Mouse (Mus musculus) midbrain, embryonic 11.5 days (tissue): ENCODE results near the gene Dcbld2. TPM values are rescaled to one million over a fixed set of nuclear protein-coding genes. Genes with fewer than 3 reads are reported as not detected.

Experiments
- ATAC-seq: fragments of 200-750 bp; cut with Nextera tagmentation; 2 replicates; pipeline ENCODE4 v1.8.0; 2017; ENCODE audit warnings: moderate TSS enrichment, moderate library complexity; ENCODE audit not compliant: low FRiP score
- DNase-seq: peaks from one replicate; pipeline ENCODE4 v3.0.0; 2015; ENCODE audit warnings: low spot score; ENCODE audit errors: missing footprints
- H3K27ac ChIP-seq: fragments of 300-500 bp; sonication (generic); 2 replicates; pipeline ENCODE4 v1.5.1; 2014; ENCODE audit warnings: low read depth, low read length
- H3K27me3 ChIP-seq: fragments of 300-500 bp; sonication (generic); 2 replicates; pipeline ENCODE4 v1.6.1; 2014; ENCODE audit warnings: mild to moderate bottlenecking, low read length, moderate library complexity, mixed read lengths; ENCODE audit not compliant: control insufficient read depth, insufficient read depth
- H3K36me3 ChIP-seq: fragments of 300-500 bp; sonication (generic); 2 replicates; pipeline ENCODE4 v1.6.1; 2014; ENCODE audit warnings: mild to moderate bottlenecking, low read length, moderate library complexity, mixed read lengths; ENCODE audit not compliant: control insufficient read depth, insufficient read depth
- H3K4me1 ChIP-seq: fragments of 300-500 bp; sonication (generic); 2 replicates; pipeline ENCODE4 v1.6.1; 2014; ENCODE audit warnings: low read length; ENCODE audit not compliant: control insufficient read depth, insufficient read depth
- H3K4me2 ChIP-seq: fragments of 300-500 bp; sonication (generic); 2 replicates; pipeline ENCODE4 v1.6.1; 2014; ENCODE audit warnings: mild to moderate bottlenecking, moderate library complexity
- H3K4me3 ChIP-seq: fragments of 300-500 bp; sonication (generic); 2 replicates; pipeline ENCODE4 v1.5.1; 2014; ENCODE audit warnings: low read depth, low read length
- H3K9ac ChIP-seq: fragments of 300-500 bp; sonication (generic); 2 replicates; pipeline ENCODE4 v1.6.1; 2014; ENCODE audit warnings: low read length
- H3K9me3 ChIP-seq: fragments of 300-500 bp; sonication (generic); 2 replicates; pipeline ENCODE4 v1.6.1; 2016; ENCODE audit warnings: low read length; ENCODE audit not compliant: control insufficient read depth
- WGBS: fragments of 180-500 bp; shearing (Covaris S2); extraction: QIAGEN DNeasy Blood & Tissue Kit; methylation state at CpG from one replicate; pipeline ENCODE4 v1.1.7; 2014; 5-methylcytosine and 5-hydroxymethylcytosine counted together
- polyA plus RNA-seq: library from polyadenylated mRNA; unstranded; fragments of >200 nt; fragmentation: Nextera tagmentation; extraction: Ambion mirVana; gene quantifications from 2 replicates; pipeline ENCODE4 v1.2.1, GENCODE M21; 2014

Gene Dcbld2
- polyA plus RNA-seq, 1 experiment from 2014 or later, result 11.5 TPM

GRCm38 (mm10) chr16:58444735-58445134, 36.5 kb downstream of the Dcbld2 start:
- Histone ChIP-seq H3K36me3 (no peaks in the 10 kb centered on the region), H3K9me3 (no peaks in the 10 kb centered on the region), H3K4me2 (no peak overlapping the region), H3K4me1 (no peaks in the 10 kb centered on the region), H3K9ac (no peak overlapping the region), H3K4me3 (no peak overlapping the region), H3K27ac (no peak overlapping the region), H3K27me3 (no peaks in the 10 kb centered on the region)
- ATAC-seq (no peak), DNase-seq (no peak)
- 83% methylated on average over 6 of the region's 6 CpGs for WGBS

GRCm38 (mm10) chr16:58446281-58447259, 38.3 kb downstream of the Dcbld2 start:
- no peaks in the 10 kb centered on the region; the same call in 1 of the 2 replicates for H3K36me3 ChIP-seq
- no peaks in the 10 kb centered on the region for H3K27me3 ChIP-seq
- WGBS, result 90% methylated on average over 4 of the region's 4 CpGs
- no peaks in the 10 kb centered on the region for H3K4me1 ChIP-seq
- DNase-seq (no peak), ATAC-seq (no peak)
- no peak overlapping the region for H3K4me3 ChIP-seq
- no peaks in the 10 kb centered on the region for H3K9me3 ChIP-seq
- no peak overlapping the region for H3K9ac ChIP-seq
- H3K4me2 ChIP-seq, result no peak overlapping the region
- no peak overlapping the region for H3K27ac ChIP-seq

GRCm38 (mm10) chr16:58449073-58449472, 40.8 kb downstream of the Dcbld2 start:
- Histone ChIP-seq H3K9me3 (no peaks in the 10 kb centered on the region), H3K9ac (no peak overlapping the region), H3K4me2 (no peak overlapping the region), H3K4me3 (no peak overlapping the region), H3K27ac (no peak overlapping the region), H3K36me3 (no peaks in the 10 kb centered on the region; the same call in 1 of the 2 replicates), H3K27me3 (no peaks in the 10 kb centered on the region), H3K4me1 (no peaks in the 10 kb centered on the region)
- 93% methylated on average over 4 of the region's 4 CpGs for WGBS
- no peak for ATAC-seq
- DNase-seq, result no peak

- no peaks in the 10 kb centered on the region; the same call in 1 of the 2 replicates for H3K36me3 ChIP-seq
- H3K27ac ChIP-seq, result no peak overlapping the region
- H3K4me2 ChIP-seq, result no peak overlapping the region
- H3K9ac ChIP-seq, result no peak overlapping the region
- no peaks in the 10 kb centered on the region for H3K27me3 ChIP-seq
- H3K9me3 ChIP-seq, result no peaks in the 10 kb centered on the region
- DNase-seq, result no peak
- WGBS, result 70% methylated on average over 6 of the region's 6 CpGs
- no peak overlapping the region for H3K4me3 ChIP-seq
- no peak for ATAC-seq
- H3K4me1 ChIP-seq, result no peaks in the 10 kb centered on the region
Observed at GRCm38 (mm10) chr16:58450648-58451047, 42.4 kb downstream of the Dcbld2 start.

GRCm38 (mm10) chr16:58451647-58452046, 43.4 kb downstream of the Dcbld2 start:
- Histone ChIP-seq H3K9ac (no peak overlapping the region), H3K4me2 (no peak overlapping the region), H3K4me3 (no peak overlapping the region), H3K9me3 (no peaks in the 10 kb centered on the region), H3K27ac (no peak overlapping the region), H3K27me3 (no peaks in the 10 kb centered on the region), H3K4me1 (no peaks in the 10 kb centered on the region), H3K36me3 (no peaks in the 10 kb centered on the region; the same call in 1 of the 2 replicates)
- no peak for ATAC-seq
- no peak for DNase-seq
- 96% methylated on average over 5 of the region's 5 CpGs for WGBS

- no peaks in the 10 kb centered on the region; the same call in 1 of the 2 replicates for H3K36me3 ChIP-seq
- H3K4me3 ChIP-seq, result no peak overlapping the region
- no peak for DNase-seq
- H3K4me2 ChIP-seq, result no peak overlapping the region
- no peak overlapping the region for H3K27ac ChIP-seq
- no peaks in the 10 kb centered on the region for H3K9me3 ChIP-seq
- no peaks in the 10 kb centered on the region for H3K4me1 ChIP-seq
- no peak overlapping the region for H3K9ac ChIP-seq
- H3K27me3 ChIP-seq, result no peaks in the 10 kb centered on the region
- WGBS, result 82% methylated on average over 3 of the region's 3 CpGs
- ATAC-seq, result no peak
Observed at GRCm38 (mm10) chr16:58453138-58453537, 44.9 kb downstream of the Dcbld2 start.

GRCm38 (mm10) chr16:58453820-58454219, 45.6 kb downstream of the Dcbld2 start:
- Histone ChIP-seq H3K36me3 (no peaks in the 10 kb centered on the region; the same call in 1 of the 2 replicates), H3K9me3 (no peaks in the 10 kb centered on the region), H3K4me1 (no peaks in the 10 kb centered on the region), H3K27ac (no peak overlapping the region), H3K4me2 (no peak overlapping the region), H3K27me3 (no peaks in the 10 kb centered on the region), H3K4me3 (no peak overlapping the region), H3K9ac (no peak overlapping the region)
- ATAC-seq, result no peak
- DNase-seq, result no peak

GRCm38 (mm10) chr16:58454617-58455016, 46.4 kb downstream of the Dcbld2 start:
- ATAC-seq (peak; percentile 74), DNase-seq (peak; percentile 91)
- no peak overlapping the region for H3K27ac ChIP-seq
- WGBS, result 79% methylated on average over 8 of the region's 8 CpGs
- no peaks in the 10 kb centered on the region for H3K4me1 ChIP-seq
- no peaks in the 10 kb centered on the region; the same call in 1 of the 2 replicates for H3K36me3 ChIP-seq
- H3K9me3 ChIP-seq, result no peaks in the 10 kb centered on the region
- no peak overlapping the region for H3K4me3 ChIP-seq
- H3K4me2 ChIP-seq, result no peak overlapping the region
- no peaks in the 10 kb centered on the region for H3K27me3 ChIP-seq
- no peak overlapping the region for H3K9ac ChIP-seq

- no peaks in the 10 kb centered on the region; the same call in 1 of the 2 replicates for H3K36me3 ChIP-seq
- no peak overlapping the region for H3K9ac ChIP-seq
- H3K27ac ChIP-seq, result no peak overlapping the region
- no peak overlapping the region for H3K4me3 ChIP-seq
- H3K27me3 ChIP-seq, result no peaks in the 10 kb centered on the region
- ATAC-seq (no peak), DNase-seq (no peak)
- 92% methylated on average over 5 of the region's 5 CpGs for WGBS
- no peaks in the 10 kb centered on the region for H3K9me3 ChIP-seq
- H3K4me1 ChIP-seq, result no peaks in the 10 kb centered on the region
- no peak overlapping the region for H3K4me2 ChIP-seq
Observed at GRCm38 (mm10) chr16:58455118-58455517, 46.9 kb downstream of the Dcbld2 start.
